Mouse (Mus musculus): Measurements from ENCODE around the gene Tpr.
A peak's percentile ranks its signal among the peaks of the same experiment; 100 is the strongest.

The Tpr gene

GRCm38 (mm10) chr1:150392638-150393487, at the start of gene Tpr, which contains the start of gene Odr4:
Gene Tpr (plus strand): TSS chr1:150392838.
Gene Odr4 (minus strand): TSS chr1:150393080.
- DNase-seq (ENCODE audit: low read depth, low spot score) = peak; percentile 99

GRCm38 (mm10) chr1:150360864-150361263, 31.8 kb upstream of the Tpr start:
- DNase-seq (ENCODE audit: low read depth, low spot score) = no peak

- DNase-seq (ENCODE audit: low read depth, low spot score) = peak; percentile 22
Measured at GRCm38 (mm10) chr1:150372895-150373294, 19.7 kb upstream of the Tpr start.

DNA sequence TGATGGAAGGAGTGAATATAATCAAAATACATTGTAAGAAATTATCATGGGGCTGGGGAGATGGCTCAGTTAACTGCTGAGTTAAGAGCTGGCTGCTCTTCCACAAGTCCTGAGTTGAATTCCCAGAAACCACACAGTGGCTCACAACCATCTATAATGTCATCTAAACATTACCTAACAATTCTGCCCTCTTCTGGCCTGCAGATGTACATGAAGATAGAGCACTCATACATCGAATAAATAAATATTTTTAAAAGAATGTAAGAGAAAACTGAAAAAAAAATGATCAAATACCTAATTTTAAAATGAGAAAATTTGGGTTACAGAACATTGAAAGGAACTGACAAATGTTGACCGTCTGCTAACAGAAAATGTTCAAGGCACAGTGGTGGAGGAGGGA, 18.4 kb upstream of the Tpr start:
- no peak for DNase-seq (ENCODE audit: low read depth, low spot score)

- no peak for DNase-seq (ENCODE audit: low read depth, low spot score)
Measured at GRCm38 (mm10) chr1:150384138-150384537, 8.5 kb upstream of the Tpr start.

- no peak for DNase-seq (ENCODE audit: low read depth, low spot score)
Measured at GRCm38 (mm10) chr1:150387572-150387971, 5.1 kb upstream of the Tpr start.

DNA sequence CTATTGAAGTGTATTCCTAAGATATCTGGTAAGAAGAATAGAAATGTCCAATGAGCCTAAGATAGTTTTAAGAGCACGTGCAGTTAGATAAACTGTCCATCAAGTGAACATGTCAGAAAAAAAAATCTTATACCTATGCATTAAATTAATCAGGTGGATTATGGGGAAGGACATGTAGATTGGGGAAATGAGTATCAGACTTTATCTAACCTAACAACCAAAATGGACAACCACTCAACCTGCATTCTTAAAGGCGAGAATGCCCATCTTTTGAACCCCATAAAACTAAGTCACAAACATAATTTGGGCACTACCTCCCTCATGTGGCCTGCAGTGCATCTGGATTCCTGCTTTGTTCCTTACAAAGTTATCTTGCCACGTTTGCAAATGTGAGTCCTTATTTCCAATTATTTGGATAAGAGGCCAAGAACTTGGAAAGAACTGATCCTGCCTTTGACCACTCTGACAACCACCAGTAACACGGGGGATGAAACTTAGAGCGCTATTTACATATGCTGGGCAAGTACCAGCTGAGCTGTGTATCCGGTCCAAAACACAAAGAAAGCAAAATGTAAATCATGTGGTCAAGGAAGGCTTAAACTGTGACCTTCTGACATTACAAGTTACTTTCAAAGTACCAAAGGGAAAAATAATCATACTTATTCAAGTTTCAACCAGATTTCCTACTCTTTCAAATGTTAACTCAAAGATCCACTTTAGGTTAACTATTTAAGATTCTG, 3.1 kb upstream of the Tpr start:
- no peak for DNase-seq (ENCODE audit: low read depth, low spot score)

GRCm38 (mm10) chr1:150391931-150392637, 554 bp upstream of the Tpr start:
- no peak for DNase-seq (ENCODE audit: low read depth, low spot score)

- no peak for DNase-seq (ENCODE audit: low read depth, low spot score)
Measured at GRCm38 (mm10) chr1:150393488-150393852, 832 bp downstream of the Tpr start.

DNA sequence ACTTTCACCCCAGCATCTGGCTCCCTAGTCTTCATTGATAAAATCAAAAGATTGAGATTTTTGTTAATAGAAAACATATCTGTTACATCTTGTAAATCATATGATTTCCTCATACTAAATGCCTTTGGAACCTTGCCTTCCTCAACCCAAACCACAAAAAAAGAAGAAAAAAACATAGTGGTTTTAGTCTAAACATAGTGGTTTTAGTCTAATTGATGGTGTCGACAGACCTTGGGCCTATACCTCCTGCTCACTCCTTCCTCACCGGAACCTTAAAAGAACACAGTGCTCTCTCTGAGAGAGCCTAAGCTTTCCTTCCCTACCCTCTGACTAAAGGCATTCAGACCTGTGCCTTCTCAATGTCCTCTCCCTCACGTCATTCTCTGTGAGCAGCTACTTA, 3.4 kb downstream of the Tpr start:
- no peak for DNase-seq (ENCODE audit: low read depth, low spot score)

DNA sequence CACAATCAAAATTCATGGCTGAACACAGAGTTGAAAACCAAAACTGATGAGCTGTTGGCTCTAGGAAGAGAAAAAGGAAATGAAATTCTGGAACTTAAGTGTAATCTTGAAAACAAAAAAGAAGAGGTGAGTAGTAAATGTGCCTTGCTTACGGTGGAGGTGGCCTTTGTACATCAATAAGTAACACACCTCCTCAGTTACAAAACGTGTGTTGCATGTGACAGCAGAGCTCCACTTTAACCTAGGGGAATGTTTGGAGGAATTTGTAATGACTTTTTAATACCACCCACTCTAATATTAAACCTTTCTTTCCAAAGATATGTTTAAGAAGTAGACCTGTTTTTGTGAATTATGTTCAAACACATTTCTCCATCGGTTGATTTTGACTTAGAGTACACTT, 11.3 kb downstream of the Tpr start:
- no peak for DNase-seq (ENCODE audit: low read depth, low spot score)

DNA sequence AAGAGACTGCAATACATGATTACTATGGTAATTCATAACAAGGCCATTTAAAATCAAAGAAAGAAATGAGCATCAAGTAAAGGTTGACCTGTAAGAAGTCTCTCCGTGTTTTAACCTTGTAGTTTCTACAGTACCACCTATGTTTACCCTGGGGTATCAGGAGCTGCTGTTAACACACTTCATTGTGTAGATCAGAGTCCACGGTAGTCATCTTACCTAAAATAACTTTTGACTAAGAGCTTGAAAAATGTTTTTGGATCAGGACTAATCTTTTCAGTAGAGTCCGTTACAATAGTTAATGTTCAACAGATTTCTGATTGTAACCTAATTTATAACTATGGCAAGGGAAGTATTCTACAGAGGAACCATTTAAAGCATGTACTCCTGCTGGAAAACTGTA, 11.9 kb downstream of the Tpr start:
- no peak for DNase-seq (ENCODE audit: low read depth, low spot score)

DNA sequence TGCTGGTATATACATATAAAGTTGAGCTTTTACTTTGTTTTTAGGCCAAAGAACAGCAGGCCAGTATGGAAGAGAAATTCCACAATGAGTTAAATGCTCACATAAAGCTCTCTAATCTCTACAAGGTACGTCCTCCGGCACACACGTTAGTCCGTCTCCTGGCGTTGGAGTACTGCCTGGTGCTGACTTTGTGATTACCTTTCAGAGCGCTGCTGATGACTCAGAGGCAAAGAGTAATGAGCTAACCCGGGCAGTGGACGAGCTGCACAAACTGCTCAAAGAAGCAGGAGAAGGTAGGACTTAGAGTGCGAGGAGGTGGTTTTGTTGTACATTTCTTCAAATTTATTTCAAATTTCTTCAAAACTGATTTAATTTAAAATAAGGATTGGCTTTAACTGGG, 14.6 kb downstream of the Tpr start:
- DNase-seq (ENCODE audit: low read depth, low spot score) = no peak

DNA sequence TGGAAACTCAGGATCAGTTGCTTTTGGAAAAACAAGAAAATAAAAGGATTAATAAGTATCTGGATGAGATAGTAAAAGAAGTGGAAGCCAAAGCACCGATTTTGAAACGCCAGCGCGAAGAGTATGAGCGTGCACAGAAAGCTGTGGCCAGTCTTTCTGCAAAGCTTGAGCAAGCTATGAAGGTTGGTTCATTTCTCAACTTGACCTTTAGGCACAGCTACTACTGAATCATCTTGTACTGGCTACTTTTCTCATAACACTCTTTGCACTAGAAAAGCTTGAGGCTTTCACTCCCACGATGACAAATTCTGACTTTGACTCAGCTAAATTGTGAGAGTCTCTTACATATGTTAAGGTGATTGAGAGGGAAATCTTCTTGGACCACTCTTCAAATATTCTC, 17.4 kb downstream of the Tpr start:
- no peak for DNase-seq (ENCODE audit: low read depth, low spot score)

DNA sequence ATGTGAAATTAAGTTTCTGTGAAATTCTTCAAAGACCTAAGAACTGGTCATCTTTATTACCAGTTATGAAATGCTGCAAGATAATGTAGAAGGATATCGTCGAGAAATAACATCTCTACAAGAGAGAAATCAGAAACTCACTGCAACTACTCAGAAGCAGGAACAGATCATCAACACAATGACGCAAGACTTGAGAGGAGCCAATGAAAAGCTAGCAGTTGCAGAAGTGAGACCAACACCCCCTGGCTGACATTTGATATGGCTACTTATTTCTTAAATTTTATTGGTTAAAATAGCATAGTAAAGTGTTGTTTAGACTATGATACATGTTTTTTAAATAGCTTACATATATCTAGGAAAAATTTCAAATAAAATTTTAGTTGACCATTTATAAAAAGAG, 23.4 kb downstream of the Tpr start:
- no peak for DNase-seq (ENCODE audit: low read depth, low spot score)

DNA sequence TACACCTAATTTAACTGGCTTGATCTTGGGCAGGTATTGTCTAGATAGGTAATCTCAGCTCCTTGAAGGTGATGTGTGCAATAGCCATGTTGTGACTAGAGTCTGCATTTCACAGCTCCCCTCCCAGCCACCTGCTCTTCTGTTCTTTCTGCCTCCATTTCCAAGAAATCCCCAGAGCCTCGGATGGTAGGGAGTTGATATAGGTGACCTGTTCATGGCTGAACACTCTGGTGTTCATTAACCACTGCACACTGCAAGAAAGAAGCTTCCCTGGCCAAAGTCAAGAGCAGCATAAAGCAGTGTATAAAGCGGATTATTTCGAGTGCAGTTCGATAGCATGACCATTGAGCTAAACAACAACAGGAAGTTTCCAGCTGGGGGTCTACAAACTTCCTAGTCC, 25.8 kb downstream of the Tpr start:
- no peak for DNase-seq (ENCODE audit: low read depth, low spot score)

DNA sequence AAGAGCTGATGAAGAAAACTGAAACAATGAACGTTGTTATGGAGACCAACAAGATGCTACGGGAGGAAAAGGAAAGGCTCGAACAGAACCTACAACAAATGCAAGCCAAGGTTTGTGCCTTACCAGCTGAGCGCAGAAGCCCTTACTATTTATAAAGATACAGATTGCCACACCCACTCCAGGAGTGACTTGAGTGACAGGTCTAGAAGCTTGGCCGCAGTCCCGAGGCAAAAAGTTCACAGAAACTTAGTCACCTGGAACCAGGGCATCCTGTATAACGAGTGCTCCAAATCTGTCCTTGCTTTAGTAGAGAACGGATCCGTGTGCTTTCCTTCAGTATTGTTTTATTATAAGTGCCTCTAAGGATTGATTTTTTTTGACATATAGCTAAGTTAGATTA, 33.0 kb downstream of the Tpr start:
- no peak for DNase-seq (ENCODE audit: low read depth, low spot score)

GRCm38 (mm10) chr1:150426216-150426615, 33.6 kb downstream of the Tpr start:
- peak; percentile 71 for DNase-seq (ENCODE audit: low read depth, low spot score)

DNA sequence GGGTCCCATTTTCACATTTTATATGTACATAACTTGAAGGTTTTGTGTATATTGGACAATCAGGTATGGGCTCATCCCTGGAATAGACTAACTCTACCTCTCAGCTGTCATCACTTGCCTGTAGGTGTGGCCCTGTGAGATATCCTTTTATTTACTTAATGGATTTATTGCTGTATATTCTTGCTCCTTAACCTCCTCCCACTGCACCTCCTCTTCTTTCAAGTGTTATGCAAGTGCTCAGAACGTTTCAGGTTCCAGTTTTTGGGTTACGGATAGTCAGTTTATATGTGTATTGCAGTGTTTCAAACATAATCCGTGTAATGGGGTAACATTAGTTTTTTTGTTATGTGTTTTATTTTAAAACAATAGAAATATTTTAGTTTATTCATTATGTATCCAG, 46.0 kb downstream of the Tpr start:
- DNase-seq (ENCODE audit: low read depth, low spot score) = no peak

- DNase-seq (ENCODE audit: low read depth, low spot score) = peak; percentile 51
Measured at GRCm38 (mm10) chr1:150441731-150442130, 49.1 kb downstream of the Tpr start.

DNA sequence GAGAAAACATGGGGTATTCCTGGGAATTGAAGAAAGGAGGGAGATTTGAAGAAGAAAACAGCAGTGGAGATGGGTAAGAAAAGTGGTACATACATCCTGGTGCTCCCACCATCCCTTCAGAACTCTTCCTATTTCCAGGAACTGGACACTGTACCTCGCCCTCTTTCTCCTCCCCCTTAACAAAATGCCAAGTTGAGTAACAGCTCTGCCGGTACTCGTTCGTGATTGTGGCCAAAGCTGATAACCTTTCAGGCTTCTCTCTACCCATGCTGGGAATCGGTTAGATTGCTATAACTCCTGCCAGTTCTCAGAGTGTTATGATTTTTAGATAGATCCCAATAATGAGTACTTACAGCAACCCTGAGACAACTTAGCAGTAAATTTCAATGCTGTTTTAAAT, 66.3 kb downstream of the Tpr start:
- no peak for DNase-seq (ENCODE audit: low read depth, low spot score)

GRCm38 (mm10) chr1:150459599-150459998, 67.0 kb downstream of the Tpr start:
- DNase-seq (ENCODE audit: low read depth, low spot score) = no peak

Measured in ZHBTc4 (cell line).